Mouse (Mus musculus): ENCODE results near the gene Tmcc3. TPM values are rescaled to one million over a fixed set of nuclear protein-coding genes. Genes with fewer than 3 reads are reported as not detected.
A peak's percentile ranks its signal among the peaks of the same experiment; 100 is the strongest.

Gene Tmcc3
- polyA plus RNA-seq, 1 experiment from 2014 or later: 14.9 TPM

DNA sequence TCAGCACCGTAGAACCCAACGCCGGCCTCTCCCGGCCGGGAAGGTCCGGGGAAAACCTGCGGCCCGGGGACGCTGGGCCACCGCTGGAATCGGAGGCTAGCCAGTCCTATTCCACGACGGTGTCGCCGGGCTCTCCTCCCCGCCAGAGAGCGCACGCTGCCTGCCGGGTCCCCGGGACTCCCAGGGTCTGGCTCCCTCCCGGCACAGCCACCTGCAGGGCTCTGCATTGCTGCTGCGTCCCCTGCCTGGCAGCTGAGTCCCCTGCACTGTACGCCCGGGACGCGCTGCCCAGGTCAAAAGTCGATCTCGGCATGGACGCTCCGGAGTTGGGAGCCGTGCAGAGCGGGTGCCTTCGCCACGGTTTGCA, 203.4 kb downstream of the Tmcc3 start:
- no peaks in the 10 kb centered on the region; the same call in 1 of the 2 replicates for H3K27me3 ChIP-seq (replicated peaks; ENCODE audit: control insufficient read depth, insufficient read depth, low read length)
- peak overlapping the region; percentile 84 for H3K4me2 ChIP-seq (ENCODE audit: low read length)
- no peaks in the 10 kb centered on the region for H3K9me3 ChIP-seq (ENCODE audit: control insufficient read depth, low read length)
- peaks cover 23% of the 10 kb centered on the region for H3K4me1 ChIP-seq (ENCODE audit: control insufficient read depth, insufficient read depth, low read depth, low read length)
- H3K4me3 ChIP-seq (ENCODE audit: low read length): peak overlapping the region; percentile 91
- 0% methylated on average over 28 of the region's 34 CpGs for WGBS
- no peaks in the 10 kb centered on the region for H3K36me3 ChIP-seq (ENCODE audit: control insufficient read depth, insufficient read depth, low read length)
- peak overlapping the region; percentile 81 for H3K27ac ChIP-seq (ENCODE audit: low read depth, low read length)
- H3K9ac ChIP-seq (ENCODE audit: low read depth, low read length): peak overlapping the region; percentile 84
- peak; percentile 89 for ATAC-seq

DNA sequence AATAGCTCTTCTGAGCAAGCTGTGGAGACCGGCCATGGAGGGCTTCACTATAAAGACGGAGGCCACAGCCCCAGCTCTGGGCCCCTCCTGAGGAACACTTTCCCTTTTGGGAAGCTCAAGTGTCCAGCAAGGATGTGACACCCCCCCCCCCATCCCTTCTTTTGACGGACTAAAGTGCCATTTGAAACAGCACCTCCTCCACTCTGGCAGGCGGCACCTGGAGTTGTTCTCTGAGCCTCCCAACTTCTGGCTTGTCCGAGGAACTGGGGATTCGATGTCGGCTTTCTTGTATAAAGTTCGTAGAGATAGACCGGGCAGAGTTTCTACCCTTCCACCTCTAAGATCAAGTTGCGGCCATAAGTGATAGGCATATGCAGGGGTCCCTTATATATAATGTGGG, 203.8 kb downstream of the Tmcc3 start:
- no peak for ATAC-seq
- Histone ChIP-seq H3K4me1 (ENCODE audit: control insufficient read depth, insufficient read depth, low read depth, low read length) (peaks cover 23% of the 10 kb centered on the region), H3K9ac (ENCODE audit: low read depth, low read length) (peak overlapping the region; percentile 84), H3K27me3 (replicated peaks; ENCODE audit: control insufficient read depth, insufficient read depth, low read length) (no peaks in the 10 kb centered on the region; the same call in 1 of the 2 replicates), H3K9me3 (ENCODE audit: control insufficient read depth, low read length) (no peaks in the 10 kb centered on the region), H3K4me2 (ENCODE audit: low read length) (peak overlapping the region; percentile 84), H3K27ac (ENCODE audit: low read depth, low read length) (peak overlapping the region; percentile 81), H3K36me3 (ENCODE audit: control insufficient read depth, insufficient read depth, low read length) (no peaks in the 10 kb centered on the region), H3K4me3 (ENCODE audit: low read length) (peak overlapping the region; percentile 91)
- under 1% methylated on average over 10 of the region's 10 CpGs for WGBS

DNA sequence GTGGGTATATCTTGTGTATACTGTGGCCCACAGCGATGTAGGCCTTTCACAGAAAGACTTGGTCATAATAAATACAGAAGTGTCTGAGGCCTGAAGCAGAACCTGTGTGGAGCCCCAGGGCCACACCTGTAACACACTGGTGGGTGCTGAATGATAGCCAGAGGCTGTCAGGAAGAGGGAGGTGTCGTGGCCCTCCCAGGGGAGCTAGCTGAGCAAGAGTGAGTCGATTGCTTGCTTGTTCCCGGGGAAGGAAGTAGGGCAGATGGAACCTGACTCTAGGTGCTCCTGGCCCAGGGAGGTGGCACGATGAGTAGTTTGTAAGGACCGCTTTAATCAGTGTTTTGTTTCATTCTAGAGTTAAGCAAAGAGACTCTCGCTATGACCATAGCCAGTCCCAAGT, 208.1 kb downstream of the Tmcc3 start:
- no peaks in the 10 kb centered on the region; the same call in 1 of the 2 replicates for H3K27me3 ChIP-seq (replicated peaks; ENCODE audit: control insufficient read depth, insufficient read depth, low read length)
- H3K9ac ChIP-seq (ENCODE audit: low read depth, low read length): no peak overlapping the region
- ATAC-seq: no peak
- peaks cover 39% of the 10 kb centered on the region for H3K4me1 ChIP-seq (ENCODE audit: control insufficient read depth, insufficient read depth, low read depth, low read length)
- no peak overlapping the region for H3K27ac ChIP-seq (ENCODE audit: low read depth, low read length)
- H3K36me3 ChIP-seq (ENCODE audit: control insufficient read depth, insufficient read depth, low read length): no peaks in the 10 kb centered on the region
- WGBS: 69% methylated on average over 7 of the region's 7 CpGs
- H3K4me3 ChIP-seq (ENCODE audit: low read length): no peak overlapping the region
- H3K4me2 ChIP-seq (ENCODE audit: low read length): peak overlapping the region; percentile 35; the same call in 1 of the 2 replicates
- no peaks in the 10 kb centered on the region for H3K9me3 ChIP-seq (ENCODE audit: control insufficient read depth, low read length)

DNA sequence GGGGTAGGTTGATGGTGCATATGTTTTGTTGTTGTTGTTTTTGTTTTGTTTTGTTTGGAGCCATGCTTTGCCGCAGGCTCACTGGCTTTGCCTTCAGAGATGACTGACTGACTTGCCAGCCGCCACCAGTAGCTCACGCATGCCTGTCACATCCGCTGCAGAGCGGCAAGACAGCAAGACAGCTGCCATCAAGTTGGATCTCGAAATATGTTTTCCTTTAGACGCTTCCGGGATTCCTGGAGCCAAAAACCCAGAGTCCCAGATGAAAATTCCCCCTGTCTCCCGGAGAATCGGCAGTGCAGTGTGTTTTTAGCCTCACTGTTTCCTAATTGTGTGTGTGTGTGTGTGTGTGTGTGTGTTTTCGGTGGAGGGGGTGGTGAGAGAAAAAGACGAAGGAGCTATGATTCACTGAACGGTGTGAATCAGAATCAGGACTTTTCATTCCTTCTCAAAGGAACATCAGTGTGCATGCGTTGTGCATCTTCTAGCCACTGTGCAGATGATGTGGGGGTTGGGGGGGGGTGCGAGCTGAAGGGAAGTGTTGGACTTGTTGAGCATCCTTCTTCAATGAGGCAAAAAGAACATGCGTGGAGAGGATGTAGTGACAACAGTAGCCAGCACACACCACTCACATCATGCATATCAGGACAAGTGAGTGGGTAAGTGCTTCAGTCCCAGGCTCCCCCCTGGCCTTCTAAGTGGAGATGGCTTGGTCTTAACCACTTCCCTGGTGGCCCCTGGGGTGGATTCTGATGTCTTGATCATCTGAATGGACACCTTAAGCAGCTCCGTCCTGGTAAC, 208.8 kb downstream of the Tmcc3 start:
- H3K27ac ChIP-seq (ENCODE audit: low read depth, low read length): no peak overlapping the region
- H3K36me3 ChIP-seq (ENCODE audit: control insufficient read depth, insufficient read depth, low read length): no peaks in the 10 kb centered on the region
- no peak overlapping the region for H3K9ac ChIP-seq (ENCODE audit: low read depth, low read length)
- 0 out of 2 replicates have a peak, but pooled peaks have one; percentile 23 for ATAC-seq
- H3K27me3 ChIP-seq (replicated peaks; ENCODE audit: control insufficient read depth, insufficient read depth, low read length): no peaks in the 10 kb centered on the region; the same call in 1 of the 2 replicates
- H3K4me1 ChIP-seq (ENCODE audit: control insufficient read depth, insufficient read depth, low read depth, low read length): peaks cover 38% of the 10 kb centered on the region
- no peak overlapping the region for H3K4me3 ChIP-seq (ENCODE audit: low read length)
- H3K4me2 ChIP-seq (ENCODE audit: low read length): peak overlapping the region; percentile 35
- WGBS: 37% methylated on average over 17 of the region's 17 CpGs
- no peaks in the 10 kb centered on the region for H3K9me3 ChIP-seq (ENCODE audit: control insufficient read depth, low read length)

DNA sequence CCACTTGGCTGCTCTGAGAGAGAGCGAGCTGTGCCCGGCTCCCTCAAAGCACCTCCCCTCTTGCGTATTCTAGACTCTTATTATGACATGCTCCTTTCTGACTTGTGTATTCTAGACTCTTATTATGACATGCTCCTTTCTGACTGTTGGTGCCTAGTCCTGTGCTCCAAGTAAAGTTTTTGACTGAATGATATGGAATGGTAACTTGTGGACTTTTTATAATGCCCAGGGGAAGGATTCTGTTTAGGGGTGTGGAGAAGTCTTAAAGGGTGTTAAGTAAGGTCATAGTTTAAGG, 209.3 kb downstream of the Tmcc3 start:
- Histone ChIP-seq H3K4me2 (ENCODE audit: low read length) (no peak overlapping the region), H3K4me1 (ENCODE audit: control insufficient read depth, insufficient read depth, low read depth, low read length) (peaks cover 33% of the 10 kb centered on the region), H3K36me3 (ENCODE audit: control insufficient read depth, insufficient read depth, low read length) (no peaks in the 10 kb centered on the region), H3K27ac (ENCODE audit: low read depth, low read length) (no peak overlapping the region), H3K4me3 (ENCODE audit: low read length) (no peak overlapping the region), H3K27me3 (replicated peaks; ENCODE audit: control insufficient read depth, insufficient read depth, low read length) (no peaks in the 10 kb centered on the region; the same call in 1 of the 2 replicates), H3K9ac (ENCODE audit: low read depth, low read length) (no peak overlapping the region), H3K9me3 (ENCODE audit: control insufficient read depth, low read length) (no peaks in the 10 kb centered on the region)
- no peak for ATAC-seq
- WGBS: 39% methylated on average over 3 of the region's 3 CpGs

DNA sequence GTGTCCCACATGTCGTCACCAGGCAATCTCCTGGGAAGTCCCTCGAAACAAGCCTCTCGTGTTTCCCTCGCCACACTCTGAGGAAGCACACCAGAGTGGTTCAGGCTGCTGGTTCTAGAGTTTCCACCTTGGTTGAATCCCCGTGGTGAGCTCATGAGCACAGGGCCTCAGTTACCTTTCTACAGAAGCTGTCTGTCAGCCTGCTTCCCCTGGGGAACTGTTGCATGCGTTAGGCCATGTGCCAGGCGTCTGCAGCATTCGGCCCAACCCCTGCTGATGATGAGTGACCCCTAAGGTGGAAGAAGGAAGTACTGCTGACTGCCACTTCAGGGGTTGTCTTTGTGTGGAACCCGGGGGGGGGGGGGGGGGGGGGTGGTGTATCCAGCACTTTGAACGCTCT, 210.0 kb downstream of the Tmcc3 start:
- Histone ChIP-seq H3K4me2 (ENCODE audit: low read length) (no peak overlapping the region), H3K9ac (ENCODE audit: low read depth, low read length) (no peak overlapping the region), H3K27me3 (replicated peaks; ENCODE audit: control insufficient read depth, insufficient read depth, low read length) (no peaks in the 10 kb centered on the region; the same call in 1 of the 2 replicates), H3K9me3 (ENCODE audit: control insufficient read depth, low read length) (no peaks in the 10 kb centered on the region), H3K36me3 (ENCODE audit: control insufficient read depth, insufficient read depth, low read length) (no peaks in the 10 kb centered on the region), H3K27ac (ENCODE audit: low read depth, low read length) (no peak overlapping the region), H3K4me3 (ENCODE audit: low read length) (no peak overlapping the region), H3K4me1 (ENCODE audit: control insufficient read depth, insufficient read depth, low read depth, low read length) (peaks cover 26% of the 10 kb centered on the region)
- ATAC-seq: no peak
- WGBS: 31% methylated on average over 9 of the region's 10 CpGs

- Histone ChIP-seq H3K9ac (ENCODE audit: low read depth, low read length) (no peak overlapping the region), H3K36me3 (ENCODE audit: control insufficient read depth, insufficient read depth, low read length) (no peaks in the 10 kb centered on the region)
- ATAC-seq: peak; percentile 40
Observed at GRCm38 (mm10) chr10:94523297-94523696, 211.5 kb downstream of the Tmcc3 start.

DNA sequence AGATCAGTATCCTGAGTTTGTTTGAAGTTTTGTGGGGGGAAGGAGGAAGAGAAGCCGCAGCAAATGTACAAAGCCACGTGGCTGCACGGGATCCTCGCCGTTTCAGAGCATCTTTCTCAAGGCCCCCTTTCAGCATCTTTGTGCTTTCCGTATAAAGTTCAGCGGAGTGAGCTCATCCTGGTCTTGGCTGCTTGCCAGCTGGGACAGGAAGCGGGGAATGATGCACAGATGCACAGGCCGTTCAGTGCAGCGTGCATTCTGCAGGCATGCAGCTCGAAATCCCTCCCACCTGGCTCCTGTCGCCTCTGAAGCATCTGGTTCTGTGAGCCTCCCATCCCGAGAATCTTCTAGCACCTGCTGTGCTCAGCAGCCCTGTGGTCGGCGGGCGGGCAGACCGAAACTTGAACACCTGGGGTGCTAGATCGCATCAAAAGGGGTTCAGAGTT, 212.0 kb downstream of the Tmcc3 start:
- 8% methylated on average over 18 of the region's 18 CpGs for WGBS

More at GRCm38 (mm10) chr10:94523297-94523696, 211.5 kb downstream of the Tmcc3 start:
- Histone ChIP-seq H3K27ac (ENCODE audit: low read depth, low read length) (peak overlapping the region; percentile 2), H3K27me3 (replicated peaks; ENCODE audit: control insufficient read depth, insufficient read depth, low read length) (no peaks in the 10 kb centered on the region; the same call in 1 of the 2 replicates), H3K4me2 (ENCODE audit: low read length) (peak overlapping the region; percentile 40), H3K4me3 (ENCODE audit: low read length) (no peak overlapping the region), H3K9me3 (ENCODE audit: control insufficient read depth, low read length) (no peaks in the 10 kb centered on the region), H3K4me1 (ENCODE audit: control insufficient read depth, insufficient read depth, low read depth, low read length) (peaks cover 19% of the 10 kb centered on the region)
- 81% methylated on average over 8 of the region's 8 CpGs for WGBS

DNA sequence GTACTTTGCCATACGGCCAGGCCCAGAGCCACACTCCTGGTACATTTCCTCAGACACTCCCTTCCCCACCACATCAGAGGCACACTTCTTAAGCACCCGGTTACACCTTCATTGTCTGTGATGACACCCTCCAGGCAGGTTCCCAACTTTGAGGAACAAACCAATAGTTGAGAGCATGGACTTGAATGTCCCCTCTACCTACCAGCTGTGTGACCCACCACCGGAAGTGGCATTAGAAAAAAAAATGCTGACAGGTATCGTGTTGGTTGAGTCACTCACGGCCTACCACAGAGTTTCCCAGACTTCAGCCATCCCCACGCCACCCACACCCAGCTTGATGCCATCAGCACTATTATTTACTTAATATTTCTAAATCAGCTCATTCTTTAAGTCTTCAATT, 213.2 kb downstream of the Tmcc3 start:
- Histone ChIP-seq H3K27me3 (replicated peaks; ENCODE audit: control insufficient read depth, insufficient read depth, low read length) (no peaks in the 10 kb centered on the region), H3K9me3 (ENCODE audit: control insufficient read depth, low read length) (no peaks in the 10 kb centered on the region), H3K4me1 (ENCODE audit: control insufficient read depth, insufficient read depth, low read depth, low read length) (peaks cover 16% of the 10 kb centered on the region), H3K9ac (ENCODE audit: low read depth, low read length) (no peak overlapping the region), H3K36me3 (ENCODE audit: control insufficient read depth, insufficient read depth, low read length) (no peaks in the 10 kb centered on the region), H3K4me2 (ENCODE audit: low read length) (no peak overlapping the region), H3K4me3 (ENCODE audit: low read length) (no peak overlapping the region), H3K27ac (ENCODE audit: low read depth, low read length) (no peak overlapping the region)
- ATAC-seq: no peak
- 69% methylated on average over 6 of the region's 6 CpGs for WGBS

More for the DNA sequence above, 212.0 kb downstream of the Tmcc3 start:
- Histone ChIP-seq H3K4me1 (ENCODE audit: control insufficient read depth, insufficient read depth, low read depth, low read length) (peaks cover 19% of the 10 kb centered on the region), H3K9me3 (ENCODE audit: control insufficient read depth, low read length) (no peaks in the 10 kb centered on the region), H3K4me2 (ENCODE audit: low read length) (peak overlapping the region; percentile 40), H3K9ac (ENCODE audit: low read depth, low read length) (no peak overlapping the region), H3K4me3 (ENCODE audit: low read length) (no peak overlapping the region), H3K27me3 (replicated peaks; ENCODE audit: control insufficient read depth, insufficient read depth, low read length) (no peaks in the 10 kb centered on the region), H3K36me3 (ENCODE audit: control insufficient read depth, insufficient read depth, low read length) (no peaks in the 10 kb centered on the region), H3K27ac (ENCODE audit: low read depth, low read length) (peak overlapping the region; percentile 2)
- peak; percentile 61 for ATAC-seq
